Mouse (Mus musculus) gastrocnemius, adult 2 months (tissue): Measurements from ENCODE around the gene Ly6g5c. TPM values are rescaled to one million over a fixed set of nuclear protein-coding genes. Genes with fewer than 3 reads are reported as not detected.

Experiments
- DNase-seq: peaks from one replicate; pipeline ENCODE4 v3.0.0; 2022
- H3K27ac ChIP-seq: fragments of 200-600 bp; 2 replicates; pipeline ENCODE4 v1.8.1; 2022; ENCODE audit warnings: mild to moderate bottlenecking
- H3K4me3 ChIP-seq: fragments of 200-600 bp; 2 replicates; pipeline ENCODE4 v1.8.1; 2022; ENCODE audit warnings: mild to moderate bottlenecking, moderate library complexity
- CTCF ChIP-seq: fragments of 200-600 bp; IDR thresholded peaks from 2 replicates; pipeline ENCODE4 v1.8.1; 2022; ENCODE audit warnings: antibody characterized with exemption, mild to moderate bottlenecking, moderate library complexity
- intact Hi-C: fragments of 180-260 bp; cut with DNase I; formaldehyde crosslinking; loops from one replicate; pipeline ENCODE4 v1.15.1; 2025
- total RNA-seq, 2 experiments: library from RNA; stranded (reverse); gene quantifications; 2 replicates each; pipeline ENCODE4 v1.2.3; 2021

Ly6g5c gene
- total RNA-seq, 2 experiments from 2014 or later = not detected

- intact Hi-C loops = loop anchor here (5.0 kb wide), 1 partner anchor 112 kb away; the partner anchor contains the start of gene Nfkbil1
- Histone ChIP-seq H3K4me3 (peak overlapping the region; percentile 89), H3K27ac (peak overlapping the region; percentile 94)
- no peak for TF ChIP-seq CTCF
- DNase-seq = no peak
Measured at GRCm38 (mm10) chr17:35125578-35125977, 17.5 kb downstream of the Ly6g5c start.

- H3K27ac ChIP-seq = peak within 1 kb of the TSS; percentile 94
- peak; percentile 88 for DNase-seq
- intact Hi-C loops = loop anchor here (5.0 kb wide), 1 partner anchor 111 kb away; the partner anchor contains the start of gene Nfkbil1
- peak within 1 kb of the TSS; percentile 89 for H3K4me3 ChIP-seq
- TF ChIP-seq CTCF = no peak
Measured at GRCm38 (mm10) chr17:35126206-35126611, 18.1 kb downstream of the Ly6g5c start, which contains the start of gene D17H6S53E. D17H6S53E (plus strand) TSS chr17:35126373.

GRCm38 (mm10) chr17:35127017-35127416 lies 18.9 kb downstream of the Ly6g5c start:
- H3K4me3 ChIP-seq = peak overlapping the region; percentile 89
- intact Hi-C loops = loop anchor here (5.0 kb wide), 1 partner anchor 110 kb away; the partner anchor contains the start of gene Nfkbil1
- DNase-seq = no peak
- no peak for TF ChIP-seq CTCF
- H3K27ac ChIP-seq = peak overlapping the region; percentile 94

DNA sequence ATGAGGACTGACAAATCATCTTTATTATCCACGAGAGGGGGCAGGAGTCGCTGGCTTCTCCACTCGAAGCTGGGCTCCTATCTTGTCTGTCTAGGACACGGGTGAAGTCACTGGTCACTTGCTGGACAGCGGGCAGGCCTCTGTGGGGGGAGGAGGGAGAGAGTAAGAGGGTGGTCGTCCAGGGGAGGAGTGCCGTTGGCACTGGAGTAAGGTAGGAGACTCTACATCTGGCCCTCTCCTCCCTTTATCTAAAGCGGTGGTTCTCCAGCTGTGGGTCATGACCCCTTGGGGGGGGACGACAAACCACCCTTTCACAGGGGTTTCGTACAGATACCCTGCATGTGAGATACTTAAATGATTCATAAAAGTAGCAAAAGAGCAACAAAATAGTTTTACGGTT lies 20.9 kb downstream of the Ly6g5c start:
- H3K27ac ChIP-seq = no peak overlapping the region
- intact Hi-C loops = loop anchor here (5.0 kb wide), 1 partner anchor 108 kb away; the partner anchor contains the start of gene Nfkbil1
- no peak for TF ChIP-seq CTCF
- H3K4me3 ChIP-seq = no peak overlapping the region
- no peak for DNase-seq

DNA sequence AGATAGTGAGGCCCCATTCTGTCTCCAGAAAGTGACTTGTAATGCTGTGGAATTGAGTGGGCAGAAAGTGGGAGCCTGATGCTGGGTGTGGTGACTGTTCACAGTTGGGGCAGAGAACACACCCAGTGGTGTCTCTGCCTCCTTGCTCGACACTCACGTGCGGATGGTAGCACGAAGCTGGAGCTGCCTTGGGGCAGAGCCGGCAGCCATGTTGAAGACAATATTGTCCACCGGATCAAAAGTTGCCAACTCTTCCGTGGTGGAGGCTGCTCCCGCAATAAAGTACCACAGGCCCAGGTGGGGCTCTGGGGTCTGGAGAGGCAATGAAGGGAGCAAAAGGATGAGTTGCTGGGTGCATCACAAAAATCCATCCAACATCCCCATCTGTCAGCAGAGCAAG lies 23.0 kb downstream of the Ly6g5c start:
- no peak for DNase-seq
- intact Hi-C loops = no loop called here
- H3K27ac ChIP-seq = no peak overlapping the region
- TF ChIP-seq CTCF = no peak
- H3K4me3 ChIP-seq = no peak overlapping the region

- intact Hi-C loops = no loop called here
- no peak within 1 kb of the TSS for H3K27ac ChIP-seq
- H3K4me3 ChIP-seq = no peak within 1 kb of the TSS
- TF ChIP-seq CTCF = no peak
- DNase-seq = no peak
Measured at GRCm38 (mm10) chr17:35131500-35132173, 23.6 kb downstream of the Ly6g5c start, which contains the start of gene Apom. Apom (minus strand) TSS chr17:35132050.

DNA sequence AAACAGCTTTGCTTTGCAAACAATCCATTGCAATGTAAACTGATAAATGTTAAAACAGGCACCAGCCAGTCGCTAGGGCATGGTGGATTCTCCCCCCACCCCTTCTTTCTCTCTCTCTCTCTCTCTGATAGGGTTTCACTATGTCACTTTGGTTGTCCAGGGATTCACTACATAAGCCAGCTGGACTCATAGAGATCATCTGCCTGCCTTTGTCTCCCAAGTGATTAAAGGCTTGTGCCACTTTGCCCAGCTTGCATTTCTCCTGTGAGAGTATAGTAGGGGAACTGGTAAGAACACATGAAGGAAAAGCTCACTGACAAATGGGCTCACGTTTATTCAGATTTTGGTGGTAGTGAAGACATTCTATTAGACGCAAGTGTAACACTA lies 24.1 kb downstream of the Ly6g5c start:
- DNase-seq = no peak
- intact Hi-C loops = no loop called here
- no peak for TF ChIP-seq CTCF
- Histone ChIP-seq H3K4me3 (no peak overlapping the region), H3K27ac (no peak overlapping the region)

GRCm38 (mm10) chr17:35133517-35133916 lies 25.4 kb downstream of the Ly6g5c start:
- DNase-seq = no peak
- Histone ChIP-seq H3K4me3 (no peak overlapping the region), H3K27ac (no peak overlapping the region)
- intact Hi-C loops = no loop called here
- TF ChIP-seq CTCF = no peak

GRCm38 (mm10) chr17:35134801-35135590 lies 26.9 kb downstream of the Ly6g5c start, which contains the start of gene Bag6:
Bag6 (plus strand) TSS chr17:35135178.
- H3K4me3 ChIP-seq = peak within 1 kb of the TSS; percentile 94
- DNase-seq = peak; percentile 95
- intact Hi-C loops = no loop called here
- peak within 1 kb of the TSS; percentile 100 for H3K27ac ChIP-seq
- no peak for TF ChIP-seq CTCF

- Histone ChIP-seq H3K4me3 (peak overlapping the region; percentile 94), H3K27ac (peak overlapping the region; percentile 100)
- DNase-seq = no peak
- no peak for TF ChIP-seq CTCF
- intact Hi-C loops = no loop called here
Measured at GRCm38 (mm10) chr17:35135591-35136320, 27.7 kb downstream of the Ly6g5c start.

GRCm38 (mm10) chr17:35139269-35139668 lies 31.2 kb downstream of the Ly6g5c start:
- no peak for TF ChIP-seq CTCF
- intact Hi-C loops = no loop called here
- no peak for DNase-seq
- no peak overlapping the region for H3K27ac ChIP-seq
- no peak overlapping the region for H3K4me3 ChIP-seq

- intact Hi-C loops = no loop called here
- Histone ChIP-seq H3K27ac (no peak overlapping the region), H3K4me3 (no peak overlapping the region)
- no peak for TF ChIP-seq CTCF
- DNase-seq = no peak
Measured at GRCm38 (mm10) chr17:35140490-35140996, 32.5 kb downstream of the Ly6g5c start.
